Mouse (Mus musculus) megakaryocyte-erythroid progenitor cell, adult 5 weeks (primary cell): ENCODE data around the gene Lpcat2. TPM values are rescaled to one million over a fixed set of nuclear protein-coding genes. Genes with fewer than 3 reads are reported as not detected.

Source experiments
- polyA plus RNA-seq: library from polyadenylated mRNA; stranded (reverse); fragments of >175 nt; gene quantifications from 2 replicates; pipeline ENCODE4 v1.2.3, GENCODE M21; 2012

The Lpcat2 gene
- polyA plus RNA-seq: 2.2 and 2.4 TPM in 2 replicates

GRCm38 (mm10) chr8:92855171-92855894 is at the start of gene Lpcat2:
Lpcat2 (plus strand) TSS chr8:92855339.

GRCm38 (mm10) chr8:92827243-92828034 is 27.7 kb upstream of the Lpcat2 start, which contains the start of gene Mmp2:
Mmp2 (plus strand) TSS chr8:92827291.

GRCm38 (mm10) chr8:92901107-92901506 is 46.0 kb downstream of the Lpcat2 start, which contains the start of gene Capns2:
Capns2 (plus strand) TSS chr8:92901407.

GRCm38 (mm10) chr8:92959779-92960178 is 104.6 kb downstream of the Lpcat2 start, which contains the start of gene Slc6a2:
Slc6a2 (plus strand) TSS chr8:92960079.

Other genes with a start within 250 kb of the Lpcat2 start
- not detected in 2 replicates for gene Irx6, start 181.1 kb upstream of the Lpcat2 start, polyA plus RNA-seq
- 0.68 and 0.82 TPM in 2 replicates for gene Mmp2, start 28.0 kb upstream of the Lpcat2 start, polyA plus RNA-seq
- gene Capns2, start 46.1 kb downstream of the Lpcat2 start, polyA plus RNA-seq: 0.16 and 0.92 TPM in 2 replicates
- gene Slc6a2, start 104.7 kb downstream of the Lpcat2 start, polyA plus RNA-seq: not detected in 2 replicates
- not detected in 2 replicates for gene Ces1a, start 192.9 kb downstream of the Lpcat2 start, polyA plus RNA-seq
- gene Ces1b, start 224.7 kb downstream of the Lpcat2 start, polyA plus RNA-seq: not detected in 2 replicates